Mouse (Mus musculus) ES-E14 (cell line): ENCODE data around the gene Ankrd24. TPM values are rescaled to one million over a fixed set of nuclear protein-coding genes. Genes with fewer than 3 reads are reported as not detected.
"Not testable (repeated sequence)": the region's sequence is repeated elsewhere in the genome, so short reads cannot be mapped to it uniquely, and the experiment has no call there.

Experiments used
- DNase-seq: peaks from one replicate; pipeline ENCODE4 v3.0.0-alpha.2; 2013; ENCODE audit warnings: low read depth, low spot score
- H3K27ac ChIP-seq: 2 replicates; pipeline ENCODE4 v1.5.1; 2012; ENCODE audit warnings: low read depth, mild to moderate bottlenecking, low read length, moderate library complexity, mixed read lengths; ENCODE audit not compliant: poor library complexity, insufficient read depth, severe bottlenecking
- H3K36me3 ChIP-seq: 2 replicates; pipeline ENCODE4 v1.6.1; 2012; ENCODE audit warnings: mild to moderate bottlenecking, low read length, moderate library complexity, mixed read lengths; ENCODE audit not compliant: control insufficient read depth, poor library complexity, insufficient read depth, severe bottlenecking
- H3K4me1 ChIP-seq, 2 experiments: fragments of 150-350 bp in 1 of 2; sonication (generic) in 1 of 2; 2 replicates each; pipeline ENCODE4 v1.6.1; 2012; ENCODE audit warnings: low read length in 2 of 2, mild to moderate bottlenecking in 1 of 2, mixed read lengths in 1 of 2; ENCODE audit not compliant: control insufficient read depth in 2 of 2, insufficient read depth in 2 of 2, poor library complexity in 1 of 2
- H3K4me3 ChIP-seq, 2 experiments: fragments of 150-350 bp in 1 of 2; sonication (generic) in 1 of 2; 2 replicates each; pipeline ENCODE4 v1.5.1; 2012; ENCODE audit warnings: low read length in 2 of 2, low read depth in 1 of 2, mild to moderate bottlenecking in 1 of 2, mixed read lengths in 1 of 2; ENCODE audit not compliant: insufficient read depth in 1 of 2, poor library complexity in 1 of 2, severe bottlenecking in 1 of 2
- H3K9ac ChIP-seq: 2 replicates; pipeline ENCODE4 v1.6.1; 2012; ENCODE audit warnings: low read depth, mild to moderate bottlenecking, low read length, mixed read lengths; ENCODE audit not compliant: poor library complexity, insufficient read depth, severe bottlenecking
- H3K9me3 ChIP-seq: fragments of 150-350 bp; sonication (generic); 2 replicates; pipeline ENCODE4 v1.6.1; 2012; ENCODE audit warnings: low read depth, mild to moderate bottlenecking, low read length; ENCODE audit not compliant: control insufficient read depth, insufficient read depth
- CHD2 ChIP-seq: IDR thresholded peaks from 2 replicates; pipeline ENCODE4 v1.6.1; 2014; ENCODE audit warnings: mild to moderate bottlenecking, low read depth, low read length, inconsistent platforms
- HCFC1 ChIP-seq: IDR thresholded peaks from 2 replicates; pipeline ENCODE4 v1.6.1; 2012; ENCODE audit warnings: low read length, inconsistent platforms, borderline replicate concordance; ENCODE audit not compliant: insufficient read depth
- MAFK ChIP-seq: IDR thresholded peaks from 2 replicates; pipeline ENCODE4 v1.6.1; 2014; ENCODE audit warnings: mild to moderate bottlenecking, low read depth, low read length, inconsistent platforms; ENCODE audit not compliant: insufficient read depth
- ZC3H11A ChIP-seq: IDR thresholded peaks from 2 replicates; pipeline ENCODE4 v1.6.1; 2012; ENCODE audit warnings: low read depth, mild to moderate bottlenecking, inconsistent platforms, low read length, borderline replicate concordance
- ZNF384 ChIP-seq: IDR thresholded peaks from 2 replicates; pipeline ENCODE4 v1.6.1; 2012; ENCODE audit warnings: low read depth, low read length, inconsistent platforms
- in situ Hi-C, 2 experiments: fragments of 600-800 bp; cut with MboI; formaldehyde crosslinking; loops; one replicate each; pipeline ENCODE4 v1.15.1; 2025; ENCODE audit warnings: low sequenced_read_pairs in 2 of 2, inconsistent platforms in 1 of 2; ENCODE audit not compliant: unreplicated experiment in 2 of 2
- total RNA-seq: library from RNA; depleted of rRNA; stranded (reverse); fragments of 300-350 nt; gene quantifications from 2 replicates; pipeline ENCODE4 v1.2.3, GENCODE M21; 2012

Gene Ankrd24
- total RNA-seq, 1 experiment = 14.4 TPM

GRCm38 (mm10) chr10:81627836-81628220, 512 bp upstream of the Ankrd24 start:
- Histone ChIP-seq H3K27ac (peak overlapping the region; percentile 75), H3K9me3 (no peaks in the 10 kb centered on the region), H3K9ac (peak overlapping the region; percentile 94), H3K36me3 (0 out of 2 replicates have a peak, but pooled peaks cover 3% of the 10 kb centered on the region), H3K4me3 (peak overlapping the region; percentile 21 to 97), H3K4me1 (peaks cover 8 to 34% of the 10 kb centered on the region in 2 experiments; a peak in 3 of 4 replicates)
- no peak for DNase-seq
- TF ChIP-seq ZC3H11A (no peak), CHD2 (no peak), ZNF384 (no peak)
- in situ Hi-C loops = no loop called here

- no peaks in the 10 kb centered on the region for H3K9me3 ChIP-seq
- H3K9ac ChIP-seq = peak overlapping the region; percentile 32; the same call in 1 of the 2 replicates
- H3K27ac ChIP-seq = no peak overlapping the region
Measured at GRCm38 (mm10) chr10:81633253-81634099, 5.1 kb downstream of the Ankrd24 start.

GRCm38 (mm10) chr10:81636338-81636737, 8.0 kb downstream of the Ankrd24 start:
- TF ChIP-seq CHD2 (no peak), ZC3H11A (no peak), ZNF384 (no peak), HCFC1 (no peak), MAFK (no peak)
- Histone ChIP-seq H3K4me3 (no peak overlapping the region), H3K4me1 (peaks cover 2 to 18% of the 10 kb centered on the region in 2 experiments; a peak in 2 of 4 replicates), H3K27ac (no peak overlapping the region), H3K9me3 (no peaks in the 10 kb centered on the region), H3K36me3 (no peaks in the 10 kb centered on the region), H3K9ac (no peak overlapping the region)
- DNase-seq = no peak
- in situ Hi-C loops = no loop called here

More at GRCm38 (mm10) chr10:81633253-81634099, 5.1 kb downstream of the Ankrd24 start:
- Histone ChIP-seq H3K4me3 (peak overlapping the region; percentile 45 to 68), H3K36me3 (no peaks in the 10 kb centered on the region), H3K4me1 (peaks cover 2 to 23% of the 10 kb centered on the region in 2 experiments; a peak in 2 of 4 replicates)
- in situ Hi-C loops = no loop called here
- DNase-seq = peak; percentile 91
- TF ChIP-seq CHD2 (no peak), HCFC1 (no peak), ZC3H11A (no peak), ZNF384 (no peak), MAFK (no peak)

GRCm38 (mm10) chr10:81638101-81638500, 9.8 kb downstream of the Ankrd24 start:
- no peaks in the 10 kb centered on the region for H3K9me3 ChIP-seq
- no peak overlapping the region for H3K4me3 ChIP-seq
- H3K27ac ChIP-seq = no peak overlapping the region
- DNase-seq = no peak
- H3K4me1 ChIP-seq = peaks cover 2 to 21% of the 10 kb centered on the region in 2 experiments; a peak in 2 of 4 replicates
- in situ Hi-C loops = no loop called here
- no peak overlapping the region for H3K9ac ChIP-seq
- no peak for TF ChIP-seq ZC3H11A
- TF ChIP-seq MAFK = no peak
- no peak for TF ChIP-seq HCFC1
- TF ChIP-seq ZNF384 = no peak
- TF ChIP-seq CHD2 = no peak
- no peaks in the 10 kb centered on the region for H3K36me3 ChIP-seq

GRCm38 (mm10) chr10:81640825-81641224, 12.5 kb downstream of the Ankrd24 start:
- H3K9ac ChIP-seq, H3K27ac ChIP-seq, in situ Hi-C loops, H3K36me3 ChIP-seq, H3K4me3 ChIP-seq, H3K9me3 ChIP-seq, DNase-seq: not testable (repeated sequence)
- H3K4me1 ChIP-seq = peaks cover 2 to 21% of the 10 kb centered on the region in 2 experiments; a peak in 2 of 4 replicates
